Mouse (Mus musculus): Measurements from ENCODE around the gene Epgn. TPM values are rescaled to one million over a fixed set of nuclear protein-coding genes. Genes with fewer than 3 reads are reported as not detected.

The Epgn gene
- total RNA-seq, 2 experiments from 2014 or later = not detected

GRCm38 (mm10) chr5:91083016-91083415 lies 55.8 kb downstream of the Epgn start:
- ATAC-seq (replicated peaks; ENCODE audit: low FRiP score, poor library complexity, severe bottlenecking) = no peak

Other genes with a start within 250 kb of the Epgn start
- not detected in 2 replicates for gene Cxcl3, start 241.4 kb upstream of the Epgn start, total RNA-seq (2015; ENCODE audit: low replicate concordance)
- gene Cxcl3, start 241.4 kb upstream of the Epgn start, total RNA-seq (2017; ENCODE audit: low replicate concordance) = not detected in 2 replicates
- not detected in 2 replicates for gene Cxcl15, start 232.9 kb upstream of the Epgn start, total RNA-seq (2015; ENCODE audit: low replicate concordance)
- gene Cxcl15, start 232.9 kb upstream of the Epgn start, total RNA-seq (2017; ENCODE audit: low replicate concordance) = not detected in 2 replicates
- not detected in 2 replicates for gene Cxcl1, start 136.2 kb upstream of the Epgn start, total RNA-seq (2015; ENCODE audit: low replicate concordance)
- not detected in 2 replicates for gene Cxcl1, start 136.2 kb upstream of the Epgn start, total RNA-seq (2017; ENCODE audit: low replicate concordance)
- 1.0 and 4.8 TPM in 2 replicates for gene Cxcl2, start 123.6 kb upstream of the Epgn start, total RNA-seq (2015; ENCODE audit: low replicate concordance)
- gene Cxcl2, start 123.6 kb upstream of the Epgn start, total RNA-seq (2017; ENCODE audit: low replicate concordance) = 1.9 and 3.5 TPM in 2 replicates
- 0.38 and 1.7 TPM in 2 replicates for gene Mthfd2l, start 96.3 kb upstream of the Epgn start, total RNA-seq (2015; ENCODE audit: low replicate concordance)
- 3.0 TPM in 1 of 2 replicates, not detected in the other for gene Mthfd2l, start 96.3 kb upstream of the Epgn start, total RNA-seq (2017; ENCODE audit: low replicate concordance)
- gene Ereg, start 47.2 kb downstream of the Epgn start, total RNA-seq (2015; ENCODE audit: low replicate concordance) = not detected in 2 replicates
- gene Ereg, start 47.2 kb downstream of the Epgn start, total RNA-seq (2017; ENCODE audit: low replicate concordance) = not detected in 2 replicates
- not detected in 2 replicates for gene Areg, start 112.1 kb downstream of the Epgn start, total RNA-seq (2015; ENCODE audit: low replicate concordance)
- gene Areg, start 112.1 kb downstream of the Epgn start, total RNA-seq (2017; ENCODE audit: low replicate concordance) = not detected in 2 replicates